Mouse (Mus musculus) liver, adult 2 months (tissue): ENCODE measurements around the gene Pla2g6.

ENCODE experiments used
- CTCF ChIP-seq: fragments of 200-500 bp; IDR thresholded peaks from 2 replicates; pipeline ENCODE4 v1.5.1; 2011; ENCODE audit warnings: low read depth, low read length, control low read depth
- POLR2A ChIP-seq: fragments of 200-500 bp; IDR thresholded peaks from 2 replicates; pipeline ENCODE4 v1.6.1; 2011; ENCODE audit warnings: low read length, control low read depth; ENCODE audit not compliant: insufficient read depth; ENCODE audit errors: extremely low read depth

GRCm38 (mm10) chr15:79265384-79265783 lies 62.8 kb downstream of the Pla2g6 start:
- TF ChIP-seq CTCF (no peak), POLR2A (no peak)
